Mouse (Mus musculus) hematopoietic stem cell, adult 5-6 weeks (primary cell): ENCODE measurements around the gene Nek8. TPM values are rescaled to one million over a fixed set of nuclear protein-coding genes. Genes with fewer than 3 reads are reported as not detected.

Experiments used
- ATAC-seq, 2 experiments: fragments of 125-278 bp in 1 of 2; replicated peaks in 1 of 2; 2 replicates each; pipeline ENCODE4 v1.8.0; 2016 to 2017; ENCODE audit warnings: inconsistent platforms in 2 of 2, mild to moderate bottlenecking in 2 of 2, moderate number of reproducible peaks in 2 of 2, low read depth in 1 of 2, moderate TSS enrichment in 1 of 2; ENCODE audit not compliant: low FRiP score in 2 of 2, poor library complexity in 2 of 2, severe bottlenecking in 2 of 2, insufficient read depth in 1 of 2, low TSS enrichment in 1 of 2
- total RNA-seq: library from RNA; stranded (forward); fragments of 172-1452, 232-1000 nt; gene quantifications from 2 replicates; pipeline ENCODE4 v1.2.3, GENCODE M21; 2017

Nek8 gene
- 4.6 and 4.8 TPM in 2 replicates for total RNA-seq

DNA sequence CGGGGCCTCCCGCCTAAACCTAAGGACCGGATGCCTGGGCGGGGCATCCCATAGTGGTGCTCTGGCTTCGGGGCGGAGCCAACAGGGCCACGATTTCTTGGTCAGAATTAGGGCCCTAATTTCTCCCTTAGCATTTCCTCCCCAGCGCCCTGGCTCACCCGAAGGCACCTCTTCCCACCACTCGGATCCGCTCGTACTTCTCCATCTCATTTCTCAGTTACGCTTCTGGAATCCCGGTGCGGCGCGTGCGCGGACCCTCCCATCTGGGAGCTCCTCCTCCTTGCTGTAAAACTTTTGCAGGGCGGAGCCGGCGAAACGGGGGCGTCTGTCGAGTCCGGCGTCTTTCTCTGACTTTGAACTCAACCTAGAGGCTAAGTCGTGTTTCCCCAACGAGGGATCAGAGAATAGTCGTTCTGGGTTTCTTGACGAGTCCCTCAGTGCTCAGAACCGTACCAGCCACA, at the start of gene Nek8, which contains the start of gene Tlcd1:
Nek8 (minus strand) TSS at position 274 of the 461 bp plus-strand sequence.
Tlcd1 (plus strand) TSS at position 310 of the 461 bp plus-strand sequence.
- peak; percentile 67 to 69 for ATAC-seq

DNA sequence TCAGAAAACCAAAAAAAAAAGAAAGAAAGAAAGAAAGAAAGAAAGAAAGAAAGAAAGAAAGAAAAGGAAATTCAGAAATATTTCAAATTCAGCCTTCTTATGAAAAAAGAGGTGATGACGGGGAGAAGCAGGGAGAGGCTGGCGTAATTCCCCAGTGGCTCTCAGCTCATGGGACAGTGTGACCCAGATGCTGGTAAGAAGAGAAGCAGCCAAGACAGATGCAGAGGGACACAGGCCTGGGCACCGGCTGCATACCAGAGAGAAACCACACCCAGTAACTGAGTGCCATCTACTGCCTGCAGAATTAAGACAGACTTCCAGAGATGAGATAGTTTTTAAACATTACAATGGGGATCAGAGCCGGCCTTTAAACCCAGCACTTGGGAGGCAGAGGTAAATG, 47.1 kb upstream of the Nek8 start:
- ATAC-seq: no peak

DNA sequence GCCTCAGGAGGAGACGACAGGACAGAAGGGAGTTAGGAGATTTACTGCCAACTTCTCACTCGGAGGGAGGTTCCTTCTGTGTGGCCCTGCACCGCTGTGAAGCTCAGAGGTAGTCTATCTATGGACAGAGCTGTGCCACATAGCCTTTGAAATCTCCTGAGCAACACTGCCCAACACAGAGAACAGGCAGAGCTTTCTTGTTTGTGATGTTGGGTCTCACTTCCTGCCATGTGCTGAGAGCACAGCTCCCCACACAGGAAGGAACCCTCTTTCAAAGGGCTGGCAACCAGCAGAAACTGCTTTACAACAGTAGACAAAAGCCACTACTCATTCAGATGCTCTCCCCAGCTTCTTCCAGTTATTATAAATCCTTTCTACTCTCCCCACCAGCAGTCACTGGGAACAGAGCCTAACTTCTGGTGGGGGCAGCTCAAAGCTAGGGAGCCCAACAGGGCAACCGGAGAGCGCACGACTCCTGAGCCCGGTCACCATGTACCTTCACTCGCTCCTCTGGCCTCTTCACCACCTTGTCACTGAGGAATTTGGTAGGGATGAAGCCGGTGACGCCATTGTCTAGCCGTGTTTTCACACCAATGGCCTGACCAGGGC, 39.3 kb upstream of the Nek8 start:
- ATAC-seq: no peak

DNA sequence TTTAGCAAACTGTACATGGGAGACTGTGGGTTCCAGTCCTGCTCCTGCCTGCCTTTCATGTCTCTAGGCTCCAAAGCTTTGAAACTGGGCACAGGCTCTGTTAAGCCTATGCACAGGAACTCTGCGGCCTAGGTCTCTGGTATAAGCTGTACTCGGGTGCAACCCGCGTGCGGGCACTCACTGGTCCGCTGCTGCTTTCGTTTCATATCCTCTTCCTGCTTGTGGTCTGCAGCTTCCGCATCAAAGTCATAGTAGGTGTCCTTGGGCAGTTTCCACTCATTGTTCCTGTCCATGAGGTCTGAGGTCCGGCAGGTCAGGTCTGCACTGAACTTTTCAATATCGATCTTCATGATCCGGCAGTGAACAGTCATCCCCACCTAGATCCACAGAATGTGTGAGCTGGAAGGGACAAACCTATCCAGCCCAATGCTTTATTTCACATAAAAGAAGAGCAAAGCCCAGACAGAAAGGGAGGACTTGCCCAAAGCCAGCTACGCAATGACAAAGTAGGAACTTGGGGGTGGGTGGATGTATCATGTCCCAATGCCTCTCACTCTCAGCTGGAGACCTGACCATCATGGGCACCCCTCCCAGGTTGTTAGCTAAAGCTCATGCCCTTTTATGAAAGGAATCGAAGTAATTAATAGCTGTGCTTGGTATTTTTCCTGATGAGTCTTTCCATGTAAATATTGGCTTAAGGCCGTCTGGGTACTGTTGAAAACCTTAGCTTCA, 36.8 kb upstream of the Nek8 start:
- ATAC-seq: peak; percentile 71 to 82

DNA sequence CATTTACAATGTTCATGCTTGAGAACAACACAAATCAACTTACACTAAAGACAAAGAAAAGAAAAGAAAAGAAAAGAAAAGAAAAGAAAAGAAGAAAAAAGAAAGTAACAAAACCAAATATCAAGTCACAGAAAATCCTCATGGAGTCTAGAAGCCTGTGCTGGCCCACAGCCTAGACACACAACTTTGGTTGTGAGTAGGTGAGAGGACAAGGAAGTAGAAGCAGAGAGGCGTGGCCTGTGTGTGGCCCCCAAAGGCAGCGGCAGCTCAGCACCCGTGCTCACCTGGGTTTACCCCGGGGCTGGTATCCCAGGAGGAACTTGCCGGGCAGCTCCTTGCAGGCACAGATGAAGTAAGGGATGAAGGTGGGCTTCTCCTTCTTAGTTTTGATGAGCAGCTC, 35.0 kb upstream of the Nek8 start:
- no peak for ATAC-seq

DNA sequence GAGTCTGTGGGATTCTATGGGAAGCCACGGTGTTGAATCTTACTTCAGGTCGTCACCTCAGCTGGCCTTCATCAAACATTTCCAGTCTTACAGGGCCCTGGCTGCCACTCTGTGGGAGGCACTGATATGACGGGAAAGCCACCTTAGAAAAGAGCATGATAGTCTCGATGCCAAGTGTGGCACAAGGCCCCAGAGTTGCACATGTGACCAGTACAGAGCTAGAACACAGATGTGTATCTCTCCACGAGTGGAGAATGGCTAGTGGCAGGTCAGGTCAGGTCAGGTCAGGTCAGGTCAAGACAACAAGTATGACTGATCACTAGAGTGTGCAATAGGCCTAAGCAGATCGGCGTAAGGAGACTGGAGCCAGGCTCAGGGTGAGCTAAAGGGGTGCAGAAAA, 34.1 kb upstream of the Nek8 start:
- no peak for ATAC-seq

DNA sequence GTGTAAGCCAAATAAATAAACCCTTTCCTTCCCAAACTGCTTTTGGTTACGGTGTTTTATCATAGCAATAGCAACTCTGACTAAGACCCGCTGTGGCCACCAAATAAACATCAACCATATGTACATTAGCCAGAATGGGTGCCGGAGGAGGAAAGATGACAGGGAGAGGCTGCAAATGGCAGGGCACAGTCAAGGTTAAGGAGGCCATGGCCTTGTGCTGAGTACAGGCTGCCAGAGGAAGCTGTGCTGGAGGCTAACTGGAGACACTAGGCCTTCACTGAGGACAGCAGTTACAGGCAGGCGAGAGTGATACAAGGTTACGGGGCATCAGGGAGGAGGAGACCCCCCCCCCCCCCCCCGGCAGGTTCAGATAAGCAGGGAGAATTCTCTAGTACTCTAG, 33.4 kb upstream of the Nek8 start:
- no peak for ATAC-seq

DNA sequence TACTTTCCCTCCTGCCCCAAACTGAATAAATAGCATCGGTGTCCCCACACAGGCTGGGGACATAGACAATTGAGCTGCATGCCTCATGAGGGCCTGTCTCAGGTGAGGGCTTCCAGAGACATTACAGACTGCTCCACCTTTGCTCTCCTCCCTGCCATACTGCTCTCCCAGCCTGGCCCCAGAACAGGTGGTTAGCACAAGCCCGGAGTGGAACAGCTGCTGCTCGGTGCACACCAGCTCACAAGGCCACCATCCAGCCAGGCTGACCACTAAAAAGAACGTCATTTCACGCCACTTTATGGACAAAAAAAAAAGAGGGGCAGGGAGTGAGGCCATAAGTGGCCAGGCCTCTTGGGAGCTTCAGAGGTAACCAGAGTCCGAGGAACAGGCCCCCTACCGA, 30.7 kb upstream of the Nek8 start:
- no peak for ATAC-seq

DNA sequence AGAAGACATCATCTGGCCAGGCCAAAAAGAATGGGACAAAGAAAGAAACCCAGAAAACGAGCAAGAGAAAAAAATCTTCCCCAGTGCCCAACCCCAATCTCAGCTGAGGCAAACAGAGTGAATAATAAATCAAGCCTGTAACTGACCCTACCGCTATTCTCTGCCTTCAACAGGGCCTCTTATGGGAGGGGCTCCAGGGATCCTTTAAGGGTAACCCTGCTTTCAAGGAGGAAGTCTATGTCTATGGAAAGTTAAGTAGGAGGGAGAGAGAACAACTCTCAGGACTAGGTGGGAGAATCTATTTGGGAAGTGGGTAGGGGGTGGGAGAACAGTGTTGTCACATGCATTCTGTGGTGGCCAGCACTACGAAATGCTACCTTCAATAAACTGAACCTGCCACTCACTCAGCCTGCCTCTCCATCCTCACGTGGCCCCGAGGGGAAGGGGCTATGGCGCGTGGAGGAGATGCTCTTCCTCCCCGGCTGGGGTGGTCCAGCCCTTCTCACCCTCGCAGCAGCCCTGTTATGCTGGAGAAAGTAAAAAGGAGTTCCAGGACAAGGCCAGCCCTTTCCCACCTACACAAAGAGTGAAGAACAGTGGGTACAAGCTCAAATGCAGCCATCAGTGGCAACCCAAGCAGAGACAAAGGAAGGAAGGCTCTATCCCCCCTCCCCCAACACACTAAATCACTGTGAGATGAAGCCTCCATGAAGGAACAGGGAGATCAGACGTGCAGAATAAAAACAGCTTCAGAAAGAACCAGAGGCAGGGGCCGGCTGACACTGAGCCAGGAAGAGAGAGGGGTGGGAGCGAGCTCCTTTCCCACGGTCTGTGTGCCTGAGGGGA, 29.1 kb upstream of the Nek8 start:
- no peak for ATAC-seq

DNA sequence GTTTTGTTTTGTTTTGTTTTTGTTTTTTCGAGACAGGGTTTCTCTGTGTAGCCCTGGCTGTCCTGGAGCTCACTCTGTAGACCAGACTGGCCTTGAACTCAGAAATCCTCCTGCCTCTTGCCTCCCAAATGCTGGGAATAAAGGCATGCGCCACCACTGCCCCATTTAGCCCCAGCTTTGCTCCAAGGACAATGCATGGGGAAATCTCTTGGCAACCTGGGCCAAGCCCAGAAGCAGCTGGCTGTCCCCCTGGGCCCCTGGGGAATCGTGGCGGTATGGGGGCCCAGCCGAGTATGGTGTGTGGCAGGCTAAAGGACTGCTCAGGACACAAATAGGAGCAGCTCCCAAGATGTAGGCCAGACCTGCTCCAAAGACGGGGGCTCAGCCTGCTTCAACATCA, 27.8 kb upstream of the Nek8 start:
- no peak for ATAC-seq

DNA sequence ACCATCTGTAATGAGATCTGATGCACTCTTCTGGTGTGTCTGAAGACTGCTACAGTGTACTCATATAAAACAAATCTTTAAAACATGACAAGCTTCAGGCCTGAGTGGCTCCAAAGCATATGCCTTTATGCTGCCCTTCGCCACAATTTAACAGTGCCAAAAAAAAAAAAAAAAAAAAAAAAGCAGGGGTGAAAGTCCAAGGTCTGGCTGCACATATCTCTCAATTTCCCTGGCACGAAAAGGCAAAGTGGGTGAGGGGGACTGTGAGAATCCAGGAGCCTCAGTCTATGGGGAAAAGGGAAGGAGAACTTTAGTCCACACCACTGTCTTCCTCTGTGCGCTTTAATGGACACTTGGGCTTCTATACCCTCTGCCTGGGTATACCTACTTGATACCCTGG, 25.9 kb upstream of the Nek8 start:
- no peak for ATAC-seq

DNA sequence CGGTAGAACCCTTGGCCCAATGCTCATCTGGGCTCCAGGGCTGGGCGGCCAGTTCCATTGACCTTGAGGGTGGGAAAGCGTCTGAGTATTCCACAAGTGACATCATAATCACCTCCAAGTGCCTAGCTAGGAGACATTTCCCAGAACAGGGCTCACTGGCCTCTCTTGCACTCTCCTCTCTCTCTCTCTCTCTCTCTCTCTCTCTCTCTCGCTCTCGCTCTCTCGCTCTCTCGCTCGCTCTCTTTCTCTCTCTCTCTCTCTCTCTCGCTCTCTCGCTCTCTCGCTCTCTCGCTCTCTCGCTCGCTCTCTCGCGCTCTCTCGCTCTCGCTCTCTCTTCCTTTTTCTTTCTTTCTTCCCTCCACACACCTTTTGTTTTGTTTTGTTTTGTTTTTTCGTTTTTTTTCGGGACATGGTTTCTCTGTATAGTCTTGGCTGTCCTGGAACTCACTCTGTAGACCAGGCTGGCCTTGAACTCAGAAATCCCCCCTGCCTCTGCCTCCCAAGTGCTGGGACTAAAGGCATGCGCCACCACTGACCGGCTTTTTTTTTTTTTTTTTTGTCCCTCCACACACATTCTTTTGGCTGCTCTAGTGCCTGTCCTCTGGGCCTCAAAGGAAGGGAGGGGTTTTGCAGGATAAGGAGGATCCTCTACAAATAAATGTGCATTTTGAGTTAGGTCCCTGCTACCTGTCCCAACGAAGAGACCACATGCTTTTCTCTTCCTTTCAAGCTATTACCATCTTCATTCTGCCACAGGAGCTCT, 18.8 kb upstream of the Nek8 start:
- no peak for ATAC-seq

DNA sequence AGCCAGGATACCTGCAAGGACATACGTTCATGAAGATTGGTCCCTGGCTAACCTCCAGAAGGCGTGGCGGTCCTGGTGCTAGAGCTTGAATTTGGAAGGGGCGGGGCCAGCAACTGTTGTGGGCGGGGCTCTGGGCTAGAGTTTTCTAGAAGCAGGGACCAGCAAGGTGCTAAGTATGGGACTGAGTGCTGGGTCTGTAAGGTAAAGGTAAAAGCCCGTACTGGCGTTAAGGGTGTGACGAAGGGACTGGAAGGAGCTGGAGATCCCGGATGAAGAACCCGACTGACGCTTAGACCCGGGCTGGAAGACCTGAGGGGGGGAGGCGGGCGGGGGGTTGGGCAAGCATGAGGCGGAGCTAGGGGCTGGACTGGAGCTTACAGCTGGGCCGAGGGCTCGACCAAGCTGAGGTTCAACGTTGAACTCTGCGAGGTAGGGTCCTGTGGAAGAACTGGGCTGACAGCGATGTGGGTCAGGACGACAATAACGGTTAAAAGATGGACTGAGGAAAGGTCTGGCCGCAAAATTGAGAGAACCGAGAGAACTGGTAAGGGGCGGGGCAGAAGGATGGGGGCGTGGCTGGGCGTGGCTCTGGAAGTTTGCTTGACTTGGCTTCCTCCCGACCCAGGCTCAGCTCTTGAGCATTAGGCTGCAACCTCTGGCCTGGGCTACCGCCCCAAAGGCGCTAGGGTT, 18.1 kb upstream of the Nek8 start:
- ATAC-seq: peak; percentile 70 to 91

DNA sequence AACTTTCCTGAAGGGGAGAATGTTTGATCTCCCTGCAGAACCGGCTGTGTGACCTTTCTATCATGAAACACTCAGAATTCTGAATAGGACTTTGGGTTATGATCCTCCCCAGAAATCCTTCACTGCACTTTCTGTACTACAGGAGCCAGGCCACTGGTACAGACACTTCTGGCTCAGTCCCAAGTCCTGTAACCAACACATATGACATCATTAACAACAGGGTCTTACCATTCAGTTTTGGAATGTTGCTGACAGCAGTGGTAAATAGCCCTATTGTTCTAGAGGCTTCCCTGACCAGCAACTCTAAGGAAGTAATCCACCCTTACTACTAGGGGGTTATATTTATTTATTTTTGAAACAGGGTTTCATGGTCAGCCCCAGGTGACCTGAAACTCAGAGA, 16.6 kb upstream of the Nek8 start, which contains the start of gene Proca1:
Proca1 (plus strand) TSS at position 280 of the 400 bp plus-strand sequence.
- no peak for ATAC-seq

DNA sequence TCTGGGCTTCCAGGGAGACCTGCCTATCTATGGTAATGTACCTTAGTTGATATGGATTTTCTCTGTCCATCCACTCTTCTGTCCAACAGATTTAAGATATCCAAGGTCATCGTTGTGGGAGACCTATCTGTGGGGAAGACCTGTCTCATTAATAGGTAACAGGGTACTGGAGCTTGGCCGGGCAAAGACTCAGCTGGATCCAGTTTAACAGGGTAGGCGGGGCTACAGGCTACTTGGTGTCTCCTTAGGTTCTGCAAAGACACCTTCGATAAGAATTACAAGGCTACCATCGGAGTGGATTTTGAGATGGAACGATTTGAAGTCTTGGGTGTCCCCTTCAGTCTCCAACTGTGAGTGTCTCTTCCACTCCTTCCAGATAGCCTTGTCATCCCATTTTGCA, 13.6 kb upstream of the Nek8 start:
- ATAC-seq: no peak

DNA sequence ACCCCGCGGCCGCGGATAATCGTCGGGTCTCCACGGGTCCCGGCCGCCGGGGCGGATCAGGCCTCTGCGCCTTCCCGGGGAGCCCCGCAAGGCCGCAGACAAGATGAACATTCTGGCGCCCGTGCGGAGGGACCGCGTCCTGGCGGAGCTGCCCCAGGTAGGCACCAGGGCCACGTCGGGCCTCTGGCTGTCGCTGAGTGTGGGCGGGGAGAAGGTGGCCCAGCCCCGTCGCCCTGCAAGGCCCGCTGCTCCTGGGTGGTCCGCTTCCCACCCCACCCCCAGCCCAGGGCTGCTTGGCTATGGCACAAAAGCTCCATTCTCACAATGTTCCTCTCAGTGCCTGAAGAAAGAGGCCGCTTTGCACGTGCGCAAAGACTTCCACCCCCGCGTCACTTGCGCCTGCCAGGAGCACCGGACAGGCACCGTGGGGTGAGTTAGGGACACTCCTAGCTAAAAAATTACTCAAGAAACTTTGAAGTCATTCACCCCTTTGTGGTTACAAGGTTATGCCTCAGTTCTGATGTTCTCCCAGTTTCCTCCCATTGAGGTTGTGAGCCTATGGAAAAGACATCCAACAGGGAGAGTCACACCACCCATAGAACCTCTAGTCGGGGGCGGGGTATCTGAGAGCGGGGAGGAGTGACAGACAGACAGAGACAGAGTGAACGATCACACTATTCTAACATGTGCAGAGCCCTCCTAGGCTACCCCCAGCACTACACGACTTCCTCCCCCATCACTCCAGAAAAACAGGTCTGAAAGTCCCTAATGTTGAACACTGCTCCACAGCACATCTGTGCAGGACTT, 13.0 kb upstream of the Nek8 start:
- peak in 1 of 2 experiments; percentile 27; a peak in 1 of 4 replicates for ATAC-seq
